Mouse (Mus musculus) c-Kit-positive CD71-positive TER-119-positive erythroid progenitor cells, embryonic 14.5 days (primary cell): ENCODE data around the gene Olfr538.
"Not testable (repeated sequence)": the region's sequence is repeated elsewhere in the genome, so short reads cannot be mapped to it uniquely, and the experiment has no call there.

Source experiments
- DNase-seq: peaks from one replicate; pipeline ENCODE4 v3.0.0-alpha.2; 2013; ENCODE audit warnings: low spot score

The Olfr538 gene

DNA sequence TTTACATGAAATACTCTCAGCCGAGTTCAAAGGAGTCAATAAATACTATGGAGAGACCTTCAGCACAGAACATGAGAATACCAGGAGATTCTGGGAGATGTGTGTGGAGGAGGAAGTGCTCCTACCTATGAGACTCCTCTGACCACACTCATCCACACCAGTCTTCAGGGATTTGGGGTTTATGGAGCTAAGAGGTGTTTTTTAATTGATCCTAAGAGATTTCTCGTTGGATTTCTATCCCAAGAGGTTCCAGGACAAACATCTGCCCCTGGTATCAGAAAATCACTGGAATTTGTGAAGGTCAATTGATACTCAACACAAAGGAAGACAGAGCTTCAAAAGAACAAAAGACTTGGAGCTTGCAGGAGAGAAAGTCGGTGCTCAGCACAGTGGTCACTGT is at the start of gene Olfr538:
Gene Olfr538, plus strand, starts transcription at position 301 of the 400 bp plus-strand sequence.
- DNase-seq, result no peak

DNA sequence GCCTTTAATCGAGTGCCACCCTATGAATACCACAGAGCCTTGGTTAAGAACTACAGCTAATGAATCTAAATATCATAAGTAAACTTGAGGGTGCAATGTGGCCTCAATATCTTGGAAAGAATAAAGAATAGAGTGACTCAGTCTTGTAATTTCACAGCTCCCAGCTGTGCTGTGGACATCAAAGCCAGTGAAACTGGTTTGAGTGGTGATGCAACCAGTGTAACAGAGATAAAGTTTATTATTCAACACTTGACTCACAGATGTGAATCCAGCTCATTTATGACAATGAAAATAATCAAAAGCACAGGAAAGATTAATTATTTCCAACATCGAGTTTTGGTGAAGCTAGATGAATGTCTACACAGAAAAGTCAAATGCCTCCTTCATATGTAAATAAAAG is 27.9 kb upstream of the Olfr538 start:
- no peak for DNase-seq

DNA sequence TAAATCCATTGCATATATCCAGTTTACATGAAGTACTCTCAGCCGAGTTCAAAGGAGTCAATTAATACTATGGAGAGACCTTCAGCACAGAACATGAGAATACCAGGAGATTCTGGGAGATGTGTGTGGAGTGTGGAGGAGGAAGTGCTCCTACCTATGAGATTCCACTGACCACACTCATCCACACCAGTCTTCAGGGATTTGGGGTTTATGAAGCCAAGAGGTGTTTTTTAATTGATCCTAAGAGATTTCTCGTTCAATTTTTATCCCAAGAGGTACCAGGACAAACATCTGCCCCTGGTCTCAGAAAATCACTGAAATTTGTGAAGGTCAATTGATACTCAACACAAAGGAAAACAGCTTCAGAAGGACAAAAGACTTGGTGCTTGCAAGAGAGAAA is 33.3 kb downstream of the Olfr538 start, which contains the start of gene Olfr46:
Gene Olfr46, plus strand, starts transcription at position 301 of the 400 bp plus-strand sequence.
- DNase-seq, result not testable (repeated sequence)
